Mouse (Mus musculus) spleen, postnatal 14 days (tissue): ENCODE results near the gene Akt1s1.
A peak's percentile ranks its signal among the peaks of the same experiment; 100 is the strongest.

ENCODE experiments used
- DNase-seq, 2 experiments: peaks; one replicate each; pipeline ENCODE4 v3.0.0; 2021 to 2022; ENCODE audit warnings: low spot score in 2 of 2

Gene Akt1s1

GRCm38 (mm10) chr7:44824872-44825271 lies 23.9 kb upstream of the Akt1s1 start:
- peak; percentile 64 to 78 for DNase-seq

- no peak for DNase-seq
Observed at GRCm38 (mm10) chr7:44826771-44827170, 22.0 kb upstream of the Akt1s1 start.

- DNase-seq: no peak
Observed at GRCm38 (mm10) chr7:44828706-44829105, 20.1 kb upstream of the Akt1s1 start.

- DNase-seq: no peak
Observed at GRCm38 (mm10) chr7:44832763-44833162, 16.0 kb upstream of the Akt1s1 start.

- no peak for DNase-seq
Observed at GRCm38 (mm10) chr7:44835373-44836015, 13.3 kb upstream of the Akt1s1 start.

GRCm38 (mm10) chr7:44836016-44836404 lies 12.8 kb upstream of the Akt1s1 start:
- DNase-seq: peak; percentile 64 to 67

- DNase-seq: no peak
Observed at GRCm38 (mm10) chr7:44836423-44837053, 12.3 kb upstream of the Akt1s1 start.

GRCm38 (mm10) chr7:44838073-44838472 lies 10.7 kb upstream of the Akt1s1 start:
- DNase-seq: no peak

GRCm38 (mm10) chr7:44839171-44839490 lies 9.7 kb upstream of the Akt1s1 start:
- no peak for DNase-seq

- peak; percentile 46 to 63 for DNase-seq
Observed at GRCm38 (mm10) chr7:44839491-44840191, 9.2 kb upstream of the Akt1s1 start.

- DNase-seq: no peak
Observed at GRCm38 (mm10) chr7:44840426-44840825, 8.4 kb upstream of the Akt1s1 start.

- no peak for DNase-seq
Observed at GRCm38 (mm10) chr7:44841825-44842463, 6.8 kb upstream of the Akt1s1 start.

- DNase-seq: no peak
Observed at GRCm38 (mm10) chr7:44845006-44845405, 3.8 kb upstream of the Akt1s1 start.

GRCm38 (mm10) chr7:44846804-44847203 lies 2.0 kb upstream of the Akt1s1 start:
- no peak for DNase-seq

GRCm38 (mm10) chr7:44847772-44848171 lies 1.0 kb upstream of the Akt1s1 start:
- no peak for DNase-seq

GRCm38 (mm10) chr7:44849416-44850111 lies 773 bp downstream of the Akt1s1 start:
- DNase-seq: peak; percentile 76 to 82

- peak; percentile 54 to 59 for DNase-seq
Observed at GRCm38 (mm10) chr7:44850146-44850545, 1.4 kb downstream of the Akt1s1 start.

- DNase-seq: no peak
Observed at GRCm38 (mm10) chr7:44850789-44851624, 2.2 kb downstream of the Akt1s1 start.

- DNase-seq: no peak
Observed at GRCm38 (mm10) chr7:44851625-44852234, 2.9 kb downstream of the Akt1s1 start.

GRCm38 (mm10) chr7:44852259-44853027 lies 3.7 kb downstream of the Akt1s1 start:
- DNase-seq: no peak
